Mouse (Mus musculus): Measurements from ENCODE around the gene Prl2c1.
"Not testable (repeated sequence)": the region's sequence is repeated elsewhere in the genome, so short reads cannot be mapped to it uniquely, and the experiment has no call there.

Prl2c1 gene

GRCm38 (mm10) chr13:27849042-27849441, at the start of gene Prl2c1:
TSS of gene Prl2c1 (plus strand) at chr13:27849342.
- DNase-seq, result no peak

- DNase-seq, result no peak
Measured at GRCm38 (mm10) chr13:27801354-27801753, 47.8 kb upstream of the Prl2c1 start, which contains the start of gene Prl2a1. TSS of gene Prl2a1 (plus strand) at chr13:27801654.

GRCm38 (mm10) chr13:27802765-27803164, 46.4 kb upstream of the Prl2c1 start:
- DNase-seq, result no peak

GRCm38 (mm10) chr13:27904236-27904635, 55.1 kb downstream of the Prl2c1 start:
- DNase-seq, result not testable (repeated sequence)

Data from kidney, adult 8-10 months (tissue).